Mouse (Mus musculus): Measurements from ENCODE around the gene Slc1a5.

Gene Slc1a5

DNA sequence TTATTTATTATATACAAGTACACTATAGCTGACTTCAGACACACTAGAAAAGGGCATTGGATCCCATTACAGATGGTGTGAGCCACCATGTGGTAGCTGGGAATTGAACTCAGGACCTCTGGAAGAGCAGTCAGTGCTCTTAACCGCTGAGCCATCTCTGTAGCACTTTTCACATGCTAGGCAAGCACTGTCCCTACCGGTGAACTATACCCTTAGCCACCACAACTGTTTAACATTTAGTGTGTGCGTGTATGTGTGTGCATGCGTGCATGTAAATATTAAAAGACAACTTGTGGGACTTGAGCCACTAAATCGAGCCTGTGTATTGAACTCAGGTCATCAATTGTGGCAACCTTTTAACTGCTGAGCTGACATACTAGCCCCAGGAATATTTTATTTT is 65.6 kb downstream of the Slc1a5 start:
- DNase-seq (ENCODE audit: low read depth, low spot score): no peak

DNA sequence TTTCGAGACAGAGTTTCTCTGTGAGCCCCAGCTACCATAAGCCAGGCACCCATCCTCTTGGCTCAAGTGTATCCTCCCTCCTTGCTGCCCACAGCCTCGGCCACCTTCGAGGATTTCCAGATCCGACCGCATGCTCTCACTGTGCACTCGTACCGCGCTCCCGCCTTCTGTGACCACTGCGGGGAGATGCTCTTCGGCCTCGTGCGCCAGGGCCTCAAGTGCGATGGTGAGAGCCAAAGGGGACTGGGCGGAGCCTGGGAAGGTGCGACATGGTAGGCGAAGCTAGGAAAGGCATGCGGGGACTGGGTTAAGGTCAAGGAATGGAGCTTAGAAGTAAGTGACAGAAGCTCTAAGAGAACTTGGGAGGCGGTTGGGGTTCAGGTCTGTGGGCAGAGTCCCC is 66.4 kb downstream of the Slc1a5 start:
- DNase-seq (ENCODE audit: low read depth, low spot score): no peak

Data from telencephalon, adult 2 months (tissue).